Mouse (Mus musculus): ENCODE data around the gene Rpl7a.
A peak's percentile ranks its signal among the peaks of the same experiment; 100 is the strongest.

The Rpl7a gene

GRCm38 (mm10) chr2:26913416-26914147 lies 3.0 kb downstream of the Rpl7a start:
- no peak for DNase-seq (ENCODE audit: low read depth in 2 of 2, low spot score in 2 of 2)

GRCm38 (mm10) chr2:26914148-26914941 lies 3.8 kb downstream of the Rpl7a start:
- DNase-seq (ENCODE audit: low read depth in 2 of 2, low spot score in 2 of 2): no peak

- DNase-seq (ENCODE audit: low read depth in 2 of 2, low spot score in 2 of 2): peak; percentile 71 to 76
Observed at GRCm38 (mm10) chr2:26915927-26916728, 5.6 kb downstream of the Rpl7a start, which contains the start of the genes Surf2 and Surf1. TSS of gene Surf2 (plus strand) at chr2:26916367. TSS of gene Surf1 (minus strand) at chr2:26916530.

- no peak for DNase-seq (ENCODE audit: low read depth in 2 of 2, low spot score in 2 of 2)
Observed at GRCm38 (mm10) chr2:26916738-26917137, 6.2 kb downstream of the Rpl7a start.

DNA sequence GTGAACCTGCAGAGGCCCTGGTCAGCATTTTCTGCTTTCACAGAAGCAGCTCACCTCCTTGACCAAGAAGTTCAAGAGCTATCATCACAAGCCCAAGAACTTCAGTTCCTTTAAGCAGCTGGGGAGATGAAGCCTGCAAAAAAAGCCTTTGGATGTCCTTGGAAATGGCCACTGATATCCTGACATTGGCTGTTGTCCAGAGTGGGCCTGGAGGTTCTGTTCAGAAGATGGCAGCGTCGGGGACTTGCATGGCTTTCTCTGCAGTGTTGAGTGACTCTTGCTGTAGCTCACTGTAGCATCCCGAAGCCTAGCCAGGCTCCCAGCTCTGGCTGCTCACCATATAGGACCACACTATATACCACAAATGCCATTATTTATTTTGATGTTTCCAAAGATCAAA lies 9.1 kb downstream of the Rpl7a start:
- DNase-seq (ENCODE audit: low read depth in 2 of 2, low spot score in 2 of 2): no peak

- no peak for DNase-seq (ENCODE audit: low read depth in 2 of 2, low spot score in 2 of 2)
Observed at GRCm38 (mm10) chr2:26920190-26920855, 9.8 kb downstream of the Rpl7a start.

- no peak for DNase-seq (ENCODE audit: low read depth in 2 of 2, low spot score in 2 of 2)
Observed at GRCm38 (mm10) chr2:26921784-26922183, 11.2 kb downstream of the Rpl7a start.

DNA sequence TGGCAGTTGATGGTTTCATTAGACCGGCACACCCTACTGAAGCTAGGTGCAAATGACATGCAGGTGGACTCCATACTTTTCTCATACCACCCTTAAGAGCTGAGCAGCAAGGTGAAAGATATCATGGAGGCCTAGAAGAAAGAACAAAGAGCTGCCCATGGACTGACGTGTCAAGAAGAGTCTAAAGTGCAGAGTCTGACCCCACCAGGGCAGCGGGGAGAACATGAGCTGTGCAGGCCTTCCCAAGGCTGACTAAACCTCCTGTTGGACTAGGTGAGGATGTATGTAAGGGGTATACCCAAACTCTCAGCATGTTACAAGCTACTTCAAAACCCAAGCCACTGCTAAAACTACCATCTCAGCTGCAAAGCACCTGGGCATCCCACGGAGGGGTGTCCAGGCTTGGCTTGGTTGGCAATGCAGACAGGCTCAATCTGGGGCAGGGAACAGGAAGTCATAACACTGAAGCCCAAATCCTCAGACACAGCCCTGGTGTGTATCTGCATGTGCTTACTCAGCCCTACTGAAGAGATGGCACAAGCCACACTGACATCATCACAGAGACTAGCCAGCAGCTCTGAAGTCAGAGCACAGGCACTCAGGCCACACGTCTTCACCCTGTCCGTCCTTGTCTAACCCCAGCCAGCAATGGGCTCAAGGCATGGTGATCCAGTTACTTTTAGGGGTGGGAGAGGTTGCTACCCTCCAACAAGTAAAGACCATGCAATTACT lies 17.3 kb downstream of the Rpl7a start:
- DNase-seq (ENCODE audit: low read depth in 2 of 2, low spot score in 2 of 2): no peak

DNA sequence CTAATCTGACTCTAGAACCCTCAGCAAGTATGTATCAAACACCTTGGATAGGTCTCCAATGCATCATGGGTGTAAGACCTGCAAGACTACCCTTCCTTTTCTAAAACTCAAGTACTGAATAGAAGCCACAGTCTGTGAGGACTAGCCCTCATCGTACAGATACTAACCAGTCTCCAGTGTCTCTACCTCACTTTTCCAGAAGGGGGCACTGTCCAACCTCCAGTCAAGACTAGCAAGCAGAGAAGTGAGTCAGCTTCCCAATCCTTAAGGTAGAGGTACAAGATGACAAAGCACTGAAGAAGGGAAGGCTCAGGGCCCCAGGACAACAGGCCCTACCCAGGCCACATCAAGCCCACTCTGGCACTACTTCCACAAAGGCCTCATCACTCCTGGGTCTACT lies 19.8 kb downstream of the Rpl7a start:
- peak; percentile 63 to 77 for DNase-seq (ENCODE audit: low read depth in 2 of 2, low spot score in 2 of 2)

DNA sequence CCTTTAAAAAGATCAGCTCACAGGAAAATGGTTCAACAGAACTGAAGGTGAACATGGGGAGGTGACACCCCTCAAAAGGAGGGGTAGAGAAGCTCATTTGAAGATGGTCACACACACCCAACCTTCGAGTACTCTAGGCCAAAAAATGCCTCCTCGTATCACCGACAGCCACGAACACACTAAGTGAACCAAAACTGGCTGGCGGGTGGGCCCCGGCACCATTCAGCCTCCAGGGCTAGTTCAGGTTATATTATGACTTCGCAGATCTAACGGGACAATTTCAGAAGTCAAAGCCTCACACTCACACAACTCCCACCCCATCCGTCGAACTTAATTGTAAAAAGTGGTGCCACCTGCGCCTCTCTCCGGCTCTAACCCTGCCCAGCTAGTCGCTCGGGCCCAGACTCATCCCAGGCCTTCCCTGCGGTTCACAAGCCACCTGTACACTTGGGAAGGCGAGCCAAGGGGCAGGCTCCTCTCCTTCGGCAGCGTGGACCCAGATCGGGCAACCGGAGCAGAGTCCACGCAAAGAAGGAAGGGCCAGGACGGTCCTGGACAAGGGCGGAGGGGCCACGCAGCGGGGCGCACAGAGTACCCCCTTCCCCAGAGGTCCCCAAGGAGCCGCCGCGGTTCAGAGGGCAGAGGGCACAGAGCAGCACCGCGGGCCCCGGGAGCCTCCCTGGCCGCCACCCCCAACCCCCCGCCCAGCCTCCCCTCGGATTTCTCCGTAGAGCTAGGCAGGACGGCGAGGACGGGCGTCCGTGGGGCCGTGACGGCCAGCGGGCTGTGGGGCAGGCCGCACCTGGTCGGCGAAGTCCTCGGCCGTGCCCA lies 22.1 kb downstream of the Rpl7a start:
- peak; percentile 19 to 24 for DNase-seq (ENCODE audit: low read depth in 2 of 2, low spot score in 2 of 2)

DNA sequence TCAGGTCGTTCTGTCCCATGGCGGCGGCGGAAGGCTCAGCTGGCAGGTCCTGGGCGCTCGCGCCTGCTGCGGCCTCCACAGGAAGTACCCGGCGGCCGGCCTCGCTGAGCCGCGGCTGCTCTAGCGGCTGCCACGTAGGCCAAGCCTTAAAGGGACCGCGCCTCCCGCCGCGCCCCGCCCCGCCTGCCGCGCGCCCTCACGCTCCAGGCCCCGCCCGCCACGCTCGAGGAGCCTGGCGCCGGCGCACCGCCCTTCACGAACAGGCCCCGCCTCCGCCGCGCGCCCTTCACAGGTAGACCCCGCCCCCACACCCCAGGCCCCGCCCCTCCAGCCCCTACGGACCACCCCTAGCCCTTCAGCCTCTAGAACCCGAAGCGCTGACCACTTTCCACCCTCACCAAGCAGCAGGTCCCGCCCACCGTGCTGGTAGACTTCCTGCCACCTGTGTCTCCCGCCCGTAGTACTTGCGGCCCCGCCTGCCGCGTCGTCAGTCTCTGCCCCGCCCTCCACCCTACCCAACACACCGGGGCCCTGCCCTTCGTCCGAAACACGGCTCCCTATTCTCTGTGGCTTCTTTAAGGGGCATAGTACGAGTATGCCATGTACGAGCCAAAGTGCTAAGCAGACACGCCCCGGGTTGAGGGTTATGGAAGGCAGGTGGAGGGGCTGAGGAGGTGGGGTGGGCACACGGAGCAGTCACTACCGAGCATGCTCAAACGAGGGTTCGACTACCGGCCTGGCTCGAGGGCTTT lies 22.9 kb downstream of the Rpl7a start, which contains the start of the genes Surf4 and Stkld1:
Gene Surf4, minus strand, starts transcription at position 625 of the 752 bp plus-strand sequence.
Gene Stkld1, plus strand, starts transcription at position 744 of the 752 bp plus-strand sequence.
- peak; percentile 86 to 88 for DNase-seq (ENCODE audit: low read depth in 2 of 2, low spot score in 2 of 2)

DNA sequence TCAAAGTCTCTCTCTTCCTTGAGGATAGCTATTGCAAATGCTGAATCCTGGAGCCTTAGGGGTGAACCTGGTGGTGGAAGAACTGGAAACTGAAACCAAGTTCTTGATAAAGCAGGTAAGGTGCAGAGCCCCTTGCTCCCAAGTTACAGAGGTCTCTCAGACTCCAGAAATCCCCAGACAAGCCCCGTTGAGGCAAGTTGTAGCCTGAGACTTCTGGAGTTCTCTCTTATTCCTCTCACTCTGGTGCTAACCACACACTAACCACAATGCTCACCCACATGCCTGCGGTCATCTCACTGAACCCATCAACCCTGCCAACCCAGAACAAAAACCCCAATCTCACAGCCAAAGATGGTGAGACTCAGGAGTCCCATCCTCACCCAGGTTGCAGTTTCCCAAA lies 24.7 kb downstream of the Rpl7a start:
- DNase-seq (ENCODE audit: low read depth in 2 of 2, low spot score in 2 of 2): peak in 1 of 2 experiments; percentile 23

DNA sequence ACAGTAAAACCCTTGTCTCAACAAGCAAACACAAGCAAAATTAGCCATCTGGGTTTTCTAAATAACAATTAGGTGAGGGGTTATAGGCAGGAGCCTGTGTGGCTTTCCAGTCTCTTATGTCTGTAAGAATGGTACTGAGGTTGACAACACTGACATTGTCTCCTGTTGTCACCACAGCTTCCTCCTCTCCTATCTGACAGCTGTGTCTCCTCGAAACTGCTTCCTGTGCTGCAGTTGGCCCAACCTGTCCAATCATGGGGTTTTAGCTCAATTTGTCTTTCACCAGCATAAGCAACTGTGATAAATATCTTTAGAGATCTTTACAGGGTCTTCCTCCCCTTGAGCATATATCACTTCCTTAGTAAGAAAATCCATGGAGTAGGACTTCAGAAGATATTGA lies 25.9 kb downstream of the Rpl7a start:
- DNase-seq (ENCODE audit: low read depth in 2 of 2, low spot score in 2 of 2): no peak

DNA sequence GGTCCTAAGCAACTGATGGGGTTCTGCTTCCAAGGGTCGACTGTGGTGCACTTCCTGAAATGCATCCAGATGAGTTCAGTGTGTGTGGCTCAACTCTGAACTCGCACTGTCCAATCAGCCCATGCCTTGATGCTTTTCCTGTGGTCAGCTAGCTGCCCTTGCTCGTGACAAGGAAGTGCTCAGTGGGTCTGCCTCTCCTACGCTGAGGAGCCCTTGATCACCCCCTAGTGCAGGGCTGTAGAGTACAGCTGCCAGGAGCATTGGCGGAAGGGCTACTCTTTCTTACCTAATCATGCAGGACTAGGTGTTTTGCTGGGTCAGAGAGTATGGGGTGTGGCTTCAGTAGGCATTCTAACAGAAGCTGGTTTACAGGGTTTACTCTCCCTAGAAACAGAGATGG lies 31.0 kb downstream of the Rpl7a start:
- DNase-seq (ENCODE audit: low read depth in 2 of 2, low spot score in 2 of 2): no peak

- DNase-seq (ENCODE audit: low read depth in 2 of 2, low spot score in 2 of 2): no peak
Observed at GRCm38 (mm10) chr2:26943253-26943652, 32.7 kb downstream of the Rpl7a start.

DNA sequence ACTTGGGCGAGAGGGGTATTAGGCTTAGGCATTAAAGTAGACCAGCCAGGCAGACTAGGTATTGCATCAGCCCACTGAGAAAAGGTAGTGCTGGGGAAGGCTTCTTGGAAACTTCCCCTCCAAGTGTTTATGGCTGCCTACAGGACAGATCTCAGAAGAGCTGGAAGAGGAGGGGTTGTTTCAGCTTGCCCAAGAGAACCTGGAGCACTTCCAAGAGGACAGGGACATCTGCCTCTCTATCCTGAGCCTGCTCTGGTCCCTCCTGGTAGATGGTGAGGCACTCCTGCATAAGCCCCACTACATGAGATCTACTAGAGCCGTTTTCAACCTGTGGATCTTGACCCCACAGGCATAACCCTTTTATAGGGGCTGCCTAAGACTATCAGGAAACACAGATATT lies 39.8 kb downstream of the Rpl7a start:
- DNase-seq (ENCODE audit: low read depth in 2 of 2, low spot score in 2 of 2): no peak

DNA sequence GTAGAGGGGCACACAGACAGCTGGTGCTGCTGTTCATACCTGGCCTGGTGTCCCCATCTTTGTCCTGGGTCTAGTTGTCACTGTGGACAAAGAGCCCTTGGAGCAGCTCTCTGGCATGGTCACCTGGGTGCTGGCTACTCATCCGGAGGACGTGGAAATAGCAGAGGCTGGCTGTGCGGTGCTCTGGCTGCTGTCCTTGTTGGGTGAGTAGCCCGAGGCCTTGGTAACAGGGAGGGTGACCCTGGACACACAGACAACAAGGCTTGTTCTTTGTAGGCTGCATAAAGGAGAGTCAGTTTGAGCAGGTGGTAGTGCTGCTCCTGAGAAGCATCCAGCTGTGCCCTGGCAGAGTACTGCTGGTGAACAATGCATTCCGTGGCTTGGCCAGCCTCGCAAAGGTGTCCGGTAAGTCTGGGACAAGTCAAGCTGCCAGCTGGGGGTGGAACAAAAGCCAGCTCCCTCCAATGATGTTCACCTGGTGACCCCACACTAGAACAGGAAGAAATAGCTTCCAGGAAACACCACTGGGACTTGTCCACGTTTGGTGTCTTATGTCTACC lies 40.9 kb downstream of the Rpl7a start:
- no peak for DNase-seq (ENCODE audit: low read depth in 2 of 2, low spot score in 2 of 2)

DNA sequence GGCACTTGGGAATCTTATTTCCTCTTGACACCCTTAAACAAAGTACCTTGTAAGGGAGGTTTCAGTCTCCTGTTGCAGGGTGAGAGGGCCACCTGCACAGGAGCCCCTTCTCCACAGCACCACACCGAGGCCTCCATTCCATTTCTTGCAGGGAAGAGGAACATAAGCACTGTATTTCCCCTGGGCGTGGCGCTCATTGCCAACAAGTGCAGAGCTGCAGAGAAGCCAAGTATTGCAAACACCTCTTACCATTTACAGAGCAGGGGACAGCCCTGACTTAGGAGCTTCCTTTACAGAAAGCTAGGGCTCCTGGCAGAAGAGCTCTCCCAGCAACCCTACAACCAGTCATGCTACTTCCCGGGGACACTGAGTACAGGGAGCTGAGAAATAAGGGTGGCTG lies 41.6 kb downstream of the Rpl7a start:
- DNase-seq (ENCODE audit: low read depth in 2 of 2, low spot score in 2 of 2): no peak
